Comparison of ENCODE assay signal across 28 mouse cellular contexts in genomic region chr13:116990327-116990726, GRCm38 (mm10). TPM values are rescaled to one million over a fixed set of nuclear protein-coding genes. Genes with fewer than 3 reads are reported as not detected.
A peak's percentile ranks its signal among the peaks of the same experiment; 100 is the strongest.
DNase-seq lines count a peak whose midpoint lies in the region; ATAC-seq lines count a peak whose summit lies in the region.
"Had no signal": no experiment of that assay in that cellular context is flagged by ENCODE, and none has a peak within 500 bp of the region (broad histone marks: within the 10 kb centered on the region; RNA-seq: fewer than 3 reads in every experiment).

No protein-coding gene starts in this region.

- H3K36me3 ChIP-seq in midbrain, embryonic 13.5 days: no peaks in the 10 kb centered on the region
- H3K36me3 ChIP-seq: embryonic facial prominence, embryonic 13.5 days; embryonic facial prominence, embryonic 15.5 days; forebrain, embryonic 10.5 days; forebrain, embryonic 12.5 days; G1E had no signal

- H3K27ac ChIP-seq in midbrain, embryonic 13.5 days: no peak overlapping the region
- H3K27ac ChIP-seq: embryonic facial prominence, embryonic 13.5 days; embryonic facial prominence, embryonic 15.5 days; forebrain, embryonic 10.5 days; forebrain, embryonic 12.5 days had no signal

- no peak overlapping the region for H3K4me3 ChIP-seq in midbrain, embryonic 13.5 days (replicated peaks)
- H3K4me3 ChIP-seq: embryonic facial prominence, embryonic 13.5 days; embryonic facial prominence, embryonic 15.5 days; erythroblast, embryonic 14.5 days; forebrain, embryonic 10.5 days; forebrain, embryonic 12.5 days had no signal

- peaks cover 15% of the 10 kb centered on the region; the same call in 1 of the 2 replicates for H3K4me1 ChIP-seq in midbrain, embryonic 13.5 days (replicated peaks)
- H3K4me1 ChIP-seq: embryonic facial prominence, embryonic 13.5 days; embryonic facial prominence, embryonic 15.5 days had no signal

- no peak for ATAC-seq in midbrain, embryonic 13.5 days
- ATAC-seq: activated CD4-positive, CD25-positive, alpha-beta regulatory T cell, adult 4 months; forebrain, embryonic 14.5 days; forebrain, embryonic 16.5 days; Patski had no signal

- peak; percentile 72 for DNase-seq in 416B (ENCODE audit: low read depth)
- DNase-seq in CD4-positive, CD25-positive, alpha-beta regulatory T cell, adult 2 months (ENCODE audit: low read depth, low spot score): peak; percentile 22
- peak; percentile 29 for DNase-seq in induced T-regulatory cell, adult 2 months (ENCODE audit: low read depth)
- DNase-seq in right cerebral cortex, postnatal 14 days: no peak
- no peak for DNase-seq in right cerebral cortex, adult 18-20 months
- DNase-seq: adrenal gland, adult 2 months; adrenal gland, postnatal 10 days; adrenal gland, postnatal 25 days; B cell, adult 2 months; cerebellum, adult 11 months; cerebellum, adult 18-20 months; cerebellum, adult 8-10 months; cerebellum, adult 9-11 months; cerebellum, postnatal 14 days; cerebellum, postnatal 36 days; embryo, embryonic 11 days had no signal

- H3K9ac ChIP-seq in midbrain, embryonic 13.5 days (replicated peaks): no peak overlapping the region
- H3K9ac ChIP-seq: embryonic facial prominence, embryonic 13.5 days; embryonic facial prominence, embryonic 15.5 days; forebrain, embryonic 12.5 days had no signal

- no peaks in the 10 kb centered on the region for H3K27me3 ChIP-seq in midbrain, embryonic 13.5 days
- H3K27me3 ChIP-seq: CH12.LX; embryonic facial prominence, embryonic 13.5 days; embryonic facial prominence, embryonic 15.5 days; forebrain, embryonic 12.5 days; Patski had no signal

- H3K4me2 ChIP-seq in midbrain, embryonic 13.5 days (replicated peaks): no peak overlapping the region
- H3K4me2 ChIP-seq: embryonic facial prominence, embryonic 13.5 days; embryonic facial prominence, embryonic 15.5 days; forebrain, embryonic 12.5 days had no signal

- H3K9me3 ChIP-seq in midbrain, embryonic 13.5 days: no peaks in the 10 kb centered on the region
- H3K9me3 ChIP-seq: embryonic facial prominence, embryonic 13.5 days; embryonic facial prominence, embryonic 15.5 days; forebrain, embryonic 10.5 days; forebrain, embryonic 12.5 days had no signal

- WGBS in midbrain, embryonic 13.5 days: 75% methylated on average over 4 of the region's 4 CpGs

RNA-seq across cellular contexts. Expression of gene Parp8, which starts 35.0 kb away (rescaled TPM):
- polyA plus RNA-seq in midbrain, embryonic 13.5 days (2015; fragmentation: Nextera tagmentation; extraction: Ambion mirVana): 21.2 and 22.0 TPM in 2 replicates
- polyA plus RNA-seq: G1E had no signal

Comparison
In these comparisons a context has a peak if more than half of its experiments do, and no peak if none do; other contexts are left out.
1. DNase-seq: peak in 416B (single experiment), CD4-positive, CD25-positive, alpha-beta regulatory T cell, adult 2 months (single experiment) and induced T-regulatory cell, adult 2 months (single experiment); none in right cerebral cortex, postnatal 14 days (single experiment) and right cerebral cortex, adult 18-20 months (single experiment).